Mouse (Mus musculus) neutrophil, adult 5-6 weeks (primary cell): ENCODE data around the gene Gpr33. TPM values are rescaled to one million over a fixed set of nuclear protein-coding genes. Genes with fewer than 3 reads are reported as not detected.

Experiments
- ATAC-seq: fragments of 151-379, 151-347 bp; 2 replicates; pipeline ENCODE4 v1.8.0; 2017; ENCODE audit warnings: mild to moderate bottlenecking, moderate TSS enrichment; ENCODE audit not compliant: insufficient number of reproducible peaks, poor library complexity, low FRiP score, severe bottlenecking; ENCODE audit errors: extremely low read depth
- total RNA-seq: library from RNA; stranded (forward); fragments of 200-1000 nt; gene quantifications from 2 replicates; pipeline ENCODE4 v1.2.3, GENCODE M21; 2017

The Gpr33 gene
- total RNA-seq, 1 experiment from 2014 or later = not detected

DNA sequence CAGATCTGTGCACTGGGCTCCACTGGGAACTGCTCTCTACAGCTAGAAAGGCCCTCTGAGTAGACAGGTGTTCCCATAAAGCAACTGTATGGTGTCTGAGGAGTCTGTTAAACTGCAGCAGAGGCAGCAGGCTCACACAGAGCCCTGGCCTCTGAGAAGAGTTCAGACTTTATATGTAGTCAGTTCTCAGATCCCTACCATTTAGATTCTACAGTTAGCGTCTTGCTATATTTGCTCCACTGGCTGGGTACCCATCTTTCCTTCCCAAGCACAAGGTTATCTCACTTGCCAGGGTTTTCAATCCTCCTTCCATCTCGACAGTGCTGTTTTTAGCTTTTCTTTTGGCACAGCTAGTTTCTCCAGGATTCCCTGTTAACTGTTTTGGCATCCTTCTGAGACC is 37.2 kb downstream of the Gpr33 start:
- ATAC-seq = no peak

- ATAC-seq = no peak
Observed at GRCm38 (mm10) chr12:51988536-51988935, 39.3 kb downstream of the Gpr33 start.

GRCm38 (mm10) chr12:51985826-51986225 is 42.0 kb downstream of the Gpr33 start:
- no peak for ATAC-seq

DNA sequence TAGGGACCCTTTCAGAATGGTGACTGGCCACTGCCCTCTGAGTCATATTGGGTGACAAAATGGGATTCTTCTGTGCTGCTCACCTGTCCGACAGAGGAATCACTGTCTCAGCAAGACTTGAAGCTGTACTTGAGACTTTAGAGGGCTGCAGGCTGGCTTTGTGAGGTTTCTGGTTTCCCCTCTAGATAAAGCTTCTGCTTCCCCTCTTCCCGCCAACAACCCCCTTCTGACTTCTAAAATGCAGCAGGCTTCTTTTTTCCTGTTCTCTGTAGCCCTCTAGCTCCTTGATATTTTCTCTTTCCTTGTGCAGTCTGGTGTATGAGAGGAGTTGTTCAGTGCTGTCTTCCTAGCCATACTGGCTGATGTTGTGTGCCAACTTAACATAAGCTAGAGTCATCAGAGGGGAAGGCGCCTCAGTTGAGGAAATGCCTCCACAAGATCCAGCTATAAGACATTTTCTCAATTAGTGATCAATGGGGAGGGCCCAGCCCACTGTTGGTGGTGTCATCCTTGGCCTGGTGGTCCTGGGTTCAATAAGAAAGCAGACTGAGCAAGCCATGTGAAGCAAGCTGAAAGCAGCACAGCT is 42.6 kb downstream of the Gpr33 start:
- no peak for ATAC-seq

GRCm38 (mm10) chr12:51983625-51984024 is 44.2 kb downstream of the Gpr33 start:
- no peak for ATAC-seq

DNA sequence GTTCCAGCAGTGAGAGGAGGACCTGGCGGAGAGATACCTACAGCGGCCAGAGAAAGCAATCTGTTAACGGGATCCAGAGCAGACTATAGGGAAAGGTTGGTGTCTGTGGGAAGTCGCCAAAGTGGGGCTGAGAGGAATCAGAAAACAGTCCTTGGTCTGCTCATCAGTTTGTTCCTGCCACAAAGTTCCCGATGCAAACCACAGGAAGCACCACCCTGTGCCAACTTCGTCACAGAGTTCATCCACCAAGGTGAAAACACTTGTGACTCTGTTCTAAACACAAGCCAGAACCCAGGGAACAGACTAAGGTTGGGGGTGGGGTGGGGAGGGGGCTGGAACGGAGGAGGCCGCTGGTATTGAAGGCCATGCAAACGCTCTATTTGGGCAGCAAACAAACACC is 51.3 kb downstream of the Gpr33 start:
- no peak for ATAC-seq

- no peak for ATAC-seq
Observed at GRCm38 (mm10) chr12:51974381-51974780, 53.5 kb downstream of the Gpr33 start.

Other genes starting within 250 kb of the Gpr33 start
- gene Hectd1, start 198.5 kb downstream of the Gpr33 start, total RNA-seq = 274 and 299 TPM in 2 replicates
- 24.2 and 28.9 TPM in 2 replicates for gene Heatr5a, start 56.7 kb downstream of the Gpr33 start, total RNA-seq
- 5.9 and 6.3 TPM in 2 replicates for gene Dtd2, start 21.6 kb downstream of the Gpr33 start, total RNA-seq
- gene Nubpl, start 69.7 kb upstream of the Gpr33 start, total RNA-seq = 2.6 and 6.1 TPM in 2 replicates